Mouse (Mus musculus) lung, embryonic 16.5 days (tissue): Measurements from ENCODE around the gene Nbeal2. TPM values are rescaled to one million over a fixed set of nuclear protein-coding genes. Genes with fewer than 3 reads are reported as not detected.

ENCODE experiments used
- ATAC-seq: fragments of 200-750 bp; cut with Nextera tagmentation; 2 replicates; pipeline ENCODE4 v1.8.0; 2017; ENCODE audit warnings: low read depth, mild to moderate bottlenecking, moderate library complexity
- H3K27ac ChIP-seq: fragments of 300-500 bp; sonication (generic); 2 replicates; pipeline ENCODE4 v1.5.1; 2014; ENCODE audit warnings: mild to moderate bottlenecking, control low read depth, low read length
- H3K27me3 ChIP-seq: fragments of 300-500 bp; sonication (generic); 2 replicates; pipeline ENCODE4 v1.6.1; 2014; ENCODE audit warnings: low read depth, low read length, mixed read lengths; ENCODE audit not compliant: control insufficient read depth, insufficient read depth
- H3K36me3 ChIP-seq: fragments of 300-500 bp; sonication (generic); 2 replicates; pipeline ENCODE4 v1.6.1; 2014; ENCODE audit warnings: low read length; ENCODE audit not compliant: control insufficient read depth, insufficient read depth
- H3K4me1 ChIP-seq: fragments of 300-500 bp; sonication (generic); replicated peaks from 2 replicates; pipeline ENCODE4 v1.6.1; 2014; ENCODE audit warnings: low read length, mixed read lengths; ENCODE audit not compliant: control insufficient read depth, insufficient read depth
- H3K4me2 ChIP-seq: fragments of 300-500 bp; sonication (generic); 2 replicates; pipeline ENCODE4 v1.6.1; 2014; ENCODE audit warnings: low read depth, low read length, control low read depth
- H3K4me3 ChIP-seq: fragments of 300-500 bp; sonication (generic); 2 replicates; pipeline ENCODE4 v1.5.1; 2014; ENCODE audit warnings: mild to moderate bottlenecking, low read length, control low read depth
- H3K9ac ChIP-seq: fragments of 300-500 bp; sonication (generic); 2 replicates; pipeline ENCODE4 v1.6.1; 2014; ENCODE audit warnings: low read length, control low read depth
- H3K9me3 ChIP-seq: fragments of 300-500 bp; sonication (generic); 2 replicates; pipeline ENCODE4 v1.6.1; 2016; ENCODE audit warnings: low read length; ENCODE audit not compliant: control insufficient read depth
- WGBS: fragments of 180-500 bp; shearing (Covaris S2); extraction: QIAGEN DNeasy Blood & Tissue Kit; methylation state at CpG from one replicate; pipeline ENCODE4 v1.1.7; 2014; 5-methylcytosine and 5-hydroxymethylcytosine counted together
- polyA plus RNA-seq: library from polyadenylated mRNA; unstranded; fragments of >200 nt; fragmentation: Nextera tagmentation; extraction: Ambion mirVana; gene quantifications from 2 replicates; pipeline ENCODE4 v1.2.1, GENCODE M21; 2015

Gene Nbeal2
- 5.0 and 6.9 TPM in 2 replicates for polyA plus RNA-seq

GRCm38 (mm10) chr9:110653655-110654461, at the start of gene Nbeal2:
TSS of gene Nbeal2 (minus strand) at chr9:110654161.
- Histone ChIP-seq H3K36me3 (no peaks in the 10 kb centered on the region), H3K4me2 (peak within 1 kb of the TSS; percentile 93), H3K27ac (peak within 1 kb of the TSS; percentile 85), H3K4me1 (peaks cover 40% of the 10 kb centered on the region), H3K4me3 (peak within 1 kb of the TSS; percentile 70), H3K27me3 (peaks cover 9% of the 10 kb centered on the region; the same call in 1 of the 2 replicates), H3K9ac (peak within 1 kb of the TSS; percentile 82), H3K9me3 (no peaks in the 10 kb centered on the region)
- ATAC-seq: peak; percentile 87
- under 1% methylated on average over 66 of the region's 75 CpGs for WGBS

DNA sequence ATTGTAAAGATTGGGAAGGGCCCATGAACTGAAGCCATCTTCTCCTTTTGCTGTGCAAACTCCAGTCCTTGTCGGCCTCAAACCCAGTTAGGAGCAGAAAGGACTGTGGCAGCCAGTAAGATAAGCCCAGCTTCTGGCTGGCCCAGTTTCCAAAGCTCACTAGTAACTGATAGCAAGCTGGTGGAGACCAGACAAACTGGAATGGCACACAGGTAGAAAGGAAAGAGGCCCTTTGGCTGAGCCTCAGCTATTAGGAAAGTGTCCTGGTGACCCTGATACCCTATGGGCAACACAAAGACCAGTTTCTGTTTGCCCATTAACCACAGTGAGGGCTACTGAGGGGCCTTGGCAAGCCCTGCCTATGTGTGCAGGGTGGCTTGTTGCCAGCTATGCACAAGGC, 48.9 kb upstream of the Nbeal2 start:
- no peak for ATAC-seq
- H3K4me1 ChIP-seq: no peaks in the 10 kb centered on the region
- H3K9ac ChIP-seq: no peak overlapping the region
- H3K27ac ChIP-seq: no peak overlapping the region
- H3K36me3 ChIP-seq: no peaks in the 10 kb centered on the region
- H3K9me3 ChIP-seq: no peaks in the 10 kb centered on the region
- H3K4me2 ChIP-seq: no peak overlapping the region
- H3K4me3 ChIP-seq: no peak overlapping the region
- WGBS: 86% methylated on average over 1 of the region's 1 CpGs
- H3K27me3 ChIP-seq: no peaks in the 10 kb centered on the region

- ATAC-seq: no peak
- Histone ChIP-seq H3K9me3 (no peaks in the 10 kb centered on the region), H3K4me3 (no peak overlapping the region), H3K4me1 (no peaks in the 10 kb centered on the region), H3K36me3 (no peaks in the 10 kb centered on the region), H3K27ac (no peak overlapping the region), H3K27me3 (no peaks in the 10 kb centered on the region), H3K4me2 (no peak overlapping the region), H3K9ac (no peak overlapping the region)
- 79% methylated on average over 11 of the region's 12 CpGs for WGBS
Measured at GRCm38 (mm10) chr9:110701114-110702032, 47.4 kb upstream of the Nbeal2 start.

- Histone ChIP-seq H3K9me3 (no peaks in the 10 kb centered on the region), H3K36me3 (peaks cover 4% of the 10 kb centered on the region), H3K9ac (no peak overlapping the region), H3K4me2 (no peak overlapping the region), H3K4me1 (no peaks in the 10 kb centered on the region), H3K4me3 (no peak overlapping the region), H3K27ac (no peak overlapping the region), H3K27me3 (no peaks in the 10 kb centered on the region)
- ATAC-seq: no peak
- WGBS: 87% methylated on average over 3 of the region's 3 CpGs
Measured at GRCm38 (mm10) chr9:110699574-110699973, 45.6 kb upstream of the Nbeal2 start.

- no peak for ATAC-seq
- Histone ChIP-seq H3K36me3 (peaks cover 9% of the 10 kb centered on the region), H3K27ac (no peak overlapping the region; the same call in 1 of the 2 replicates), H3K27me3 (no peaks in the 10 kb centered on the region), H3K9me3 (no peaks in the 10 kb centered on the region), H3K4me3 (no peak overlapping the region), H3K4me2 (no peak overlapping the region), H3K4me1 (no peaks in the 10 kb centered on the region), H3K9ac (no peak overlapping the region)
- 83% methylated on average over 3 of the region's 3 CpGs for WGBS
Measured at GRCm38 (mm10) chr9:110697465-110697864, 43.5 kb upstream of the Nbeal2 start.

GRCm38 (mm10) chr9:110696427-110696826, 42.5 kb upstream of the Nbeal2 start:
- Histone ChIP-seq H3K4me2 (no peak overlapping the region), H3K9ac (no peak overlapping the region), H3K4me3 (no peak overlapping the region), H3K27ac (no peak overlapping the region), H3K27me3 (no peaks in the 10 kb centered on the region), H3K4me1 (no peaks in the 10 kb centered on the region), H3K9me3 (no peaks in the 10 kb centered on the region), H3K36me3 (peaks cover 9% of the 10 kb centered on the region)
- 86% methylated on average over 5 of the region's 5 CpGs for WGBS
- ATAC-seq: peak; percentile 32; the same call in 1 of the 2 replicates

DNA sequence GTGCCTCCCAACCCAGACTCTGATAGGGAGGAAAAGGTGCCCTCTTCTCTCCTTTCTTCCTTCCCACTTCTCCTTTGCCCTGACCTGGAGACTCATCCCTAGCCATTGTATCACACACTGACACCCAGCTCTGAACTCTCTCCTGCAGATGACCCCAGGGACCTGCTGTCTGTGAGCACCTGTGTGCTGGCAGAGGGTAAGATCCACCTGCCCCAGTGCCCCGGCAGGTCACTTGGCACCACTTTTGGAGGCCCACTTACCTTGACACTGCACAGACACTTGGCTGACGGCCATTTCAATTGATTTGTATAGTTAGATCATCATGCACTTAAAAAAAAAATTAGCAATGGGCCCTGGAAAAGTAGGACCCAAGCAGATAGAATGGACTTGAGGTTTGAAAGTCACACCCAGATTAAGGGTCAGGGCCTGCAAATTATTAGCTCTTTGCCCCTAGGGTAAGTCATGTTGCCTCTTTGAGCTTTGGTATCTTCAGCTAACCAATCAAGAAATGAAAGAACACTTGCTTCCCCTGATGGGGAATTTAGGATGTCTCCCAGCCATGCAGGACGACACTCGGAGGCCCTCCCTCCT, 41.3 kb upstream of the Nbeal2 start:
- no peak overlapping the region for H3K27ac ChIP-seq
- 75% methylated on average over 4 of the region's 4 CpGs for WGBS

GRCm38 (mm10) chr9:110689261-110689779, 35.4 kb upstream of the Nbeal2 start:
- ATAC-seq: peak; percentile 72
- H3K9me3 ChIP-seq: no peaks in the 10 kb centered on the region
- H3K4me1 ChIP-seq: peaks cover 25% of the 10 kb centered on the region
- H3K27me3 ChIP-seq: no peaks in the 10 kb centered on the region
- H3K4me3 ChIP-seq: no peak overlapping the region; the same call in 1 of the 2 replicates
- peak overlapping the region; percentile 96 for H3K27ac ChIP-seq
- 66% methylated on average over 8 of the region's 8 CpGs for WGBS
- H3K9ac ChIP-seq: peak overlapping the region; percentile 39; the same call in 1 of the 2 replicates
- H3K36me3 ChIP-seq: peaks cover 3% of the 10 kb centered on the region
- H3K4me2 ChIP-seq: peak overlapping the region; percentile 40; the same call in 1 of the 2 replicates

More for the DNA sequence above, 41.3 kb upstream of the Nbeal2 start:
- H3K36me3 ChIP-seq: peaks cover 9% of the 10 kb centered on the region
- H3K4me2 ChIP-seq: no peak overlapping the region
- H3K27me3 ChIP-seq: no peaks in the 10 kb centered on the region
- H3K9me3 ChIP-seq: no peaks in the 10 kb centered on the region
- ATAC-seq: no peak
- H3K4me1 ChIP-seq: no peaks in the 10 kb centered on the region; the same call in 1 of the 2 replicates
- no peak overlapping the region for H3K9ac ChIP-seq
- no peak overlapping the region for H3K4me3 ChIP-seq
